Mouse (Mus musculus) C2C12 (cell line): ENCODE measurements around the gene Secisbp2l.

Experiments
- CEBPB ChIP-seq: IDR thresholded peaks from one replicate; pipeline ENCODE4 v1.6.1; 2011; ENCODE audit warnings: low read depth, mild to moderate bottlenecking, control low read depth, moderate library complexity
- CTCF ChIP-seq: IDR thresholded peaks from one replicate; pipeline ENCODE4 v1.5.1; 2011; ENCODE audit not compliant: control insufficient read depth, insufficient read depth, insufficient read length
- MAX ChIP-seq: IDR thresholded peaks from one replicate; pipeline ENCODE4 v1.6.1; 2011; ENCODE audit warnings: mild to moderate bottlenecking, control low read depth
- MYOD1 ChIP-seq: IDR thresholded peaks from one replicate; pipeline ENCODE4 v1.6.1; 2011; ENCODE audit warnings: low read depth; ENCODE audit not compliant: control insufficient read depth, insufficient read length
- USF1 ChIP-seq: IDR thresholded peaks from one replicate; pipeline ENCODE4 v1.6.1; 2011; ENCODE audit warnings: low read depth, mild to moderate bottlenecking, control low read depth, moderate library complexity

GRCm38 (mm10) chr2:125784392-125784791 is 1.7 kb upstream of the Secisbp2l start:
- TF ChIP-seq CTCF (no peak), MAX (no peak), USF1 (no peak), MYOD1 (no peak), CEBPB (no peak)
